Mouse (Mus musculus) intestine, embryonic 16.5 days (tissue): ENCODE results near the gene Cmtm4. TPM values are rescaled to one million over a fixed set of nuclear protein-coding genes. Genes with fewer than 3 reads are reported as not detected.

ENCODE experiments used
- ATAC-seq: fragments of 200-750 bp; cut with Nextera tagmentation; 2 replicates; pipeline ENCODE4 v1.8.0; 2017; ENCODE audit warnings: moderate TSS enrichment, moderate library complexity
- H3K27ac ChIP-seq: fragments of 300-500 bp; sonication (generic); 2 replicates; pipeline ENCODE4 v1.5.1; 2014; ENCODE audit warnings: mild to moderate bottlenecking, low read length
- H3K27me3 ChIP-seq: fragments of 300-500 bp; sonication (generic); replicated peaks from 2 replicates; pipeline ENCODE4 v1.6.1; 2014; ENCODE audit warnings: low read length, control low read depth, mixed read lengths; ENCODE audit not compliant: control insufficient read depth, insufficient read depth
- H3K36me3 ChIP-seq: fragments of 300-500 bp; sonication (generic); 2 replicates; pipeline ENCODE4 v1.6.1; 2014; ENCODE audit warnings: low read length, control low read depth; ENCODE audit not compliant: control insufficient read depth, insufficient read depth
- H3K4me1 ChIP-seq: fragments of 300-500 bp; sonication (generic); 2 replicates; pipeline ENCODE4 v1.6.1; 2014; ENCODE audit warnings: low read length, control low read depth, mixed read lengths; ENCODE audit not compliant: control insufficient read depth, insufficient read depth
- H3K4me2 ChIP-seq: fragments of 300-500 bp; sonication (generic); 2 replicates; pipeline ENCODE4 v1.6.1; 2014; ENCODE audit warnings: low read depth, low read length, control low read depth
- H3K4me3 ChIP-seq: fragments of 300-500 bp; sonication (generic); 2 replicates; pipeline ENCODE4 v1.5.1; 2014; ENCODE audit warnings: mild to moderate bottlenecking, low read length
- H3K9ac ChIP-seq: fragments of 300-500 bp; sonication (generic); 2 replicates; pipeline ENCODE4 v1.6.1; 2014; ENCODE audit warnings: low read depth, low read length
- H3K9me3 ChIP-seq: fragments of 300-500 bp; sonication (generic); 2 replicates; pipeline ENCODE4 v1.6.1; 2016; ENCODE audit warnings: low read length, control low read depth; ENCODE audit not compliant: control insufficient read depth
- WGBS: fragments of 180-500 bp; shearing (Covaris S2); extraction: QIAGEN DNeasy Blood & Tissue Kit; methylation state at CpG from one replicate; pipeline ENCODE4 v1.1.7; 2014; 5-methylcytosine and 5-hydroxymethylcytosine counted together
- polyA plus RNA-seq: library from polyadenylated mRNA; unstranded; fragments of >200 nt; fragmentation: Nextera tagmentation; extraction: Ambion mirVana; gene quantifications from 2 replicates; pipeline ENCODE4 v1.2.1, GENCODE M21; 2015

Gene Cmtm4
- polyA plus RNA-seq, 1 experiment from 2014 or later: 4.2 TPM

DNA sequence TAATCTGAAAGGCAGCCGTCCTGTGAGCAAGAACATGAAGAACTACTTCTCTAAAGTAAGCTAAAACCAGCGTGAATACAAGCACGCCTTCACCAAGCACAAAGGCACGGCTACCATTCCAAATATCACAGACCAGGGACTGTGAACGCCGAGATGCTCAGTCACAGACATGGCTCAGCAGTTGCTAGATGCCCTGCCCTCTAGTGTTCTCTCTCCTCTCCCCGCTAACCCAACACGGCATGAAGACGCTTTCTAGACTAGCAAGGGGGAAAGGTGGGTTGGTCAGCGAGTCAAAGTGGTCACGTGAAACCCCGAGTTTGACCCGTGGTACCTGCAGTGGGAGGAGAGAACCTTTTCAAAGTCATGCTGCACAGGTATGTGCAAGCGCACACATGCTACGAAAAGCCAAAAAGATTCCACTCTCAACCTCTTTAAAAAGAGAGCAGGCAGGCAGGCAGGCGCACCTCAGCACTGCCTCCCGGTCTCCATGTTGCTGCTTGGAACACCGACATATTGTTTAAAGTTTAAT, 39.3 kb upstream of the Cmtm4 start:
- H3K4me1 ChIP-seq: peaks cover 6% of the 10 kb centered on the region; the same call in 1 of the 2 replicates
- no peak overlapping the region for H3K27ac ChIP-seq
- H3K36me3 ChIP-seq: peaks cover 30% of the 10 kb centered on the region
- no peak overlapping the region for H3K9ac ChIP-seq
- no peak overlapping the region for H3K4me3 ChIP-seq
- no peaks in the 10 kb centered on the region for H3K27me3 ChIP-seq
- 0 out of 2 replicates have a peak, but pooled peaks have one; percentile 16 for ATAC-seq
- H3K9me3 ChIP-seq: no peaks in the 10 kb centered on the region
- H3K4me2 ChIP-seq: no peak overlapping the region
- 86% methylated on average over 18 of the region's 18 CpGs for WGBS

GRCm38 (mm10) chr8:104434275-104434674, 38.7 kb upstream of the Cmtm4 start:
- Histone ChIP-seq H3K36me3 (peaks cover 31% of the 10 kb centered on the region), H3K4me1 (peaks cover 4% of the 10 kb centered on the region; the same call in 1 of the 2 replicates), H3K27ac (no peak overlapping the region), H3K9ac (no peak overlapping the region), H3K9me3 (no peaks in the 10 kb centered on the region), H3K4me2 (no peak overlapping the region), H3K27me3 (no peaks in the 10 kb centered on the region), H3K4me3 (no peak overlapping the region)
- WGBS: 73% methylated on average over 4 of the region's 4 CpGs
- peak; percentile 53 for ATAC-seq

- no peak overlapping the region for H3K9ac ChIP-seq
- H3K27me3 ChIP-seq: no peaks in the 10 kb centered on the region
- no peak overlapping the region for H3K4me3 ChIP-seq
- peaks cover 28% of the 10 kb centered on the region for H3K36me3 ChIP-seq
- H3K4me2 ChIP-seq: no peak overlapping the region
- H3K27ac ChIP-seq: no peak overlapping the region
- peaks cover 4% of the 10 kb centered on the region; the same call in 1 of the 2 replicates for H3K4me1 ChIP-seq
- ATAC-seq: no peak
- no peaks in the 10 kb centered on the region for H3K9me3 ChIP-seq
- 89% methylated on average over 5 of the region's 5 CpGs for WGBS
Observed at GRCm38 (mm10) chr8:104433191-104433842, 37.7 kb upstream of the Cmtm4 start.

GRCm38 (mm10) chr8:104432656-104433055, 37.0 kb upstream of the Cmtm4 start:
- ATAC-seq: no peak
- H3K4me2 ChIP-seq: no peak overlapping the region
- no peak overlapping the region for H3K27ac ChIP-seq
- peaks cover 4% of the 10 kb centered on the region; the same call in 1 of the 2 replicates for H3K4me1 ChIP-seq
- no peak overlapping the region for H3K9ac ChIP-seq
- H3K9me3 ChIP-seq: no peaks in the 10 kb centered on the region
- H3K36me3 ChIP-seq: peaks cover 29% of the 10 kb centered on the region
- no peaks in the 10 kb centered on the region for H3K27me3 ChIP-seq
- no peak overlapping the region for H3K4me3 ChIP-seq
- 98% methylated on average over 6 of the region's 6 CpGs for WGBS

- ATAC-seq: no peak
- Histone ChIP-seq H3K4me2 (no peak overlapping the region), H3K9ac (no peak overlapping the region), H3K27me3 (no peaks in the 10 kb centered on the region), H3K4me3 (no peak overlapping the region), H3K27ac (no peak overlapping the region), H3K9me3 (no peaks in the 10 kb centered on the region), H3K4me1 (no peaks in the 10 kb centered on the region; the same call in 1 of the 2 replicates), H3K36me3 (peaks cover 22% of the 10 kb centered on the region)
- 84% methylated on average over 7 of the region's 7 CpGs for WGBS
Observed at GRCm38 (mm10) chr8:104430230-104430629, 34.6 kb upstream of the Cmtm4 start.

- H3K27me3 ChIP-seq: no peaks in the 10 kb centered on the region
- H3K4me3 ChIP-seq: no peak overlapping the region
- peaks cover 20% of the 10 kb centered on the region for H3K36me3 ChIP-seq
- H3K27ac ChIP-seq: no peak overlapping the region
- no peak overlapping the region for H3K9ac ChIP-seq
- ATAC-seq: no peak
- H3K9me3 ChIP-seq: no peaks in the 10 kb centered on the region
- H3K4me1 ChIP-seq: no peaks in the 10 kb centered on the region
- WGBS: 95% methylated on average over 13 of the region's 13 CpGs
- H3K4me2 ChIP-seq: no peak overlapping the region
Observed at GRCm38 (mm10) chr8:104427703-104428102, 32.1 kb upstream of the Cmtm4 start.

GRCm38 (mm10) chr8:104422313-104422712, 26.7 kb upstream of the Cmtm4 start:
- 84% methylated on average over 6 of the region's 6 CpGs for WGBS
- H3K9me3 ChIP-seq: no peaks in the 10 kb centered on the region
- H3K9ac ChIP-seq: no peak overlapping the region
- ATAC-seq: no peak
- no peaks in the 10 kb centered on the region for H3K27me3 ChIP-seq
- no peak overlapping the region for H3K27ac ChIP-seq
- H3K36me3 ChIP-seq: peaks cover 25% of the 10 kb centered on the region
- H3K4me1 ChIP-seq: no peaks in the 10 kb centered on the region
- H3K4me3 ChIP-seq: no peak overlapping the region
- H3K4me2 ChIP-seq: no peak overlapping the region

DNA sequence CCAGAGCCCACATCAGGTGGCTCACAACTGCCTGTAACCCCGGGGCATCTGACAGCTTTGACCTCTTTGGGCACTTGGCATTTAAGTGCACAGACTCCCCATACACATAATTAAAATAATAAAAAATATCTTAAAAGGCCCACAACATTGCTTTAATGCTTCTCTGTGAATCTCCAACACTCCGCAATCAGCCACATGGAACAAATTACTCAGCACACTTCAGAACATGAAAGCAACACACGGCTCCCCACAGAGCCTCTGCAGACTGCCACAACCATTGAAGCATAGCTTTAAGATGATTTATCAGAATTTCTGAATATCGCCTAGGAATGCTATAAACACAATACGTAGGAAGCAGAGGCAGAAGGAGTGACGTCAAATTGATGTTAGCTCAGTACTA, 20.4 kb upstream of the Cmtm4 start:
- 84% methylated on average over 6 of the region's 6 CpGs for WGBS
- Histone ChIP-seq H3K27me3 (no peaks in the 10 kb centered on the region), H3K27ac (no peak overlapping the region), H3K9me3 (no peaks in the 10 kb centered on the region), H3K4me3 (no peak overlapping the region), H3K4me2 (no peak overlapping the region), H3K4me1 (no peaks in the 10 kb centered on the region; the same call in 1 of the 2 replicates), H3K9ac (no peak overlapping the region), H3K36me3 (peaks cover 11% of the 10 kb centered on the region)
- ATAC-seq: no peak

DNA sequence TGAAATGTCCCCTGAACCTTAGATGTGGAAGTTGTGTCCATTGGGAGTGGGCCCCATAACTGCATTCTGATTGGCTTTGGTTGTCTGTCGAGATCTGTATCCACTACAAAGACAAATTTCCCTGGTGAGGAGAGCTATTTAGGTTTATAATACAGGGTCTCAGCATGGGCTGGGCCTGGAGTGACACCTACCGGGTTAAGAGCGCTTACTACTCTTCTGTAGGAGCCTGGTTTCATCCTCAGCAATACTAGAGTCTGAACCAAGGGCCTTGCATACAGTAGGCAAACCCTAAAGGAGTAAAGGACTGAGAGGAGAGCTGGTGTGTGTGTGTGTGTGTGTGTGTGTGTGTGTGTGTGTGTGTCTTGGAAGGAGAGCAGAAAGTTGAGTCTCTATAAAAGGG, 18.6 kb upstream of the Cmtm4 start:
- 0 out of 2 replicates have a peak, but pooled peaks cover 1% of the 10 kb centered on the region for H3K36me3 ChIP-seq
- WGBS: 54% methylated on average over 3 of the region's 3 CpGs
- H3K4me1 ChIP-seq: no peaks in the 10 kb centered on the region; the same call in 1 of the 2 replicates
- no peak overlapping the region for H3K27ac ChIP-seq
- no peak overlapping the region for H3K9ac ChIP-seq
- no peak overlapping the region for H3K4me2 ChIP-seq
- no peaks in the 10 kb centered on the region for H3K27me3 ChIP-seq
- peak; percentile 26; the same call in 1 of the 2 replicates for ATAC-seq
- H3K4me3 ChIP-seq: no peak overlapping the region
- H3K9me3 ChIP-seq: no peaks in the 10 kb centered on the region
